Mouse (Mus musculus): ENCODE data around the gene Neurl1a.

- TF ChIP-seq CTCF (IDR thresholded peaks at IDR 0.05; ENCODE audit: low read depth) (no peak), EP300 (optimal IDR thresholded peaks at IDR 0.05) (no peak)
Measured at GRCm38 (mm10) chr19:47248296-47248695, 69.7 kb downstream of the Neurl1a start.

Data from stomach, postnatal 0 days (tissue).